In the genomic region with DNA sequence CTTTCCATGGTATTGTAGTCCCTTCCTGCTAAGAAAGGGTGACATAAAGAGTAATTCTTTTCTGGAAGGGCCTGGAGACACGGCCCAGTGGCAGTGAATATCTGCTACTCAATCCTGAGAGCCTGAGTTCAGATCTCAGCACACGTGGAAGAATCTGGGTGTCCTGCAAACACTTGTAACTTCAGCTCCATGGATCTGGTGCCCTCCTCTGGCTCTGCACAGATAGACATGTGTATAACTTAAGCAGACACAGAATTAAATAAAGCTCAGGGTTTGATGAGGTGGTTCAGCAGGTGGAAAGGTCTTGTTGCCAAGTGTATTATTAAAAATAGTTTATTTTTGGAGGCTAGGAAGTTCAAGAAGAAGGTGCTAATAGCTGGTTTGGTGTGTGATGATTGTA, we compare ENCODE assay signal across 32 mouse cellular contexts. TPM values are rescaled to one million over a fixed set of nuclear protein-coding genes. Genes with fewer than 3 reads are reported as not detected.
DNase-seq lines count a peak whose midpoint lies in the region; ATAC-seq and TF ChIP-seq lines count a peak whose summit lies in the region.
"Had no signal": no experiment of that assay in that cellular context is flagged by ENCODE, and none has a peak within 500 bp of the region (broad histone marks: within the 10 kb centered on the region; RNA-seq: fewer than 3 reads in every experiment).

No protein-coding gene starts in this region.

- H3K4me2 ChIP-seq in forebrain, postnatal 0 days (ENCODE audit: low read depth): no peak overlapping the region
- H3K4me2 ChIP-seq in forebrain, embryonic 15.5 days (replicated peaks): no peak overlapping the region
- no peak overlapping the region for H3K4me2 ChIP-seq in midbrain, postnatal 0 days (ENCODE audit: low read depth, low read length, poor library complexity, severe bottlenecking)
- H3K4me2 ChIP-seq in midbrain, embryonic 13.5 days (replicated peaks): no peak overlapping the region
- H3K4me2 ChIP-seq: embryonic facial prominence, embryonic 12.5 days; heart, embryonic 11.5 days; hindbrain, embryonic 13.5 days; kidney, embryonic 15.5 days; limb, embryonic 15.5 days; liver, embryonic 15.5 days; neural tube, embryonic 12.5 days; stomach, embryonic 15.5 days had no signal

- WGBS in forebrain, postnatal 0 days: 79% methylated on average over 2 of the region's 2 CpGs
- WGBS in forebrain, embryonic 15.5 days: 72% methylated on average over 2 of the region's 2 CpGs
- 63% methylated on average over 2 of the region's 2 CpGs for WGBS in kidney, adult 2 months
- 71% methylated on average over 2 of the region's 2 CpGs for WGBS in midbrain, postnatal 0 days
- WGBS in midbrain, embryonic 13.5 days: 70% methylated on average over 2 of the region's 2 CpGs

- no peak overlapping the region for H3K4me3 ChIP-seq in forebrain, postnatal 0 days (ENCODE audit: low read depth, low read length)
- no peak overlapping the region for H3K4me3 ChIP-seq in forebrain, embryonic 15.5 days
- H3K4me3 ChIP-seq in kidney, adult 2 months (ENCODE audit: insufficient read depth, low read depth, low read length): no peak overlapping the region
- H3K4me3 ChIP-seq in midbrain, postnatal 0 days (ENCODE audit: low read depth, low read length): no peak overlapping the region
- H3K4me3 ChIP-seq in midbrain, embryonic 13.5 days (replicated peaks): no peak overlapping the region
- H3K4me3 ChIP-seq: embryonic facial prominence, embryonic 12.5 days; hindbrain, embryonic 13.5 days; kidney, embryonic 15.5 days; limb, embryonic 15.5 days; liver, embryonic 15.5 days; midbrain, embryonic 10.5 days; neural tube, embryonic 12.5 days; stomach, embryonic 15.5 days had no signal

- H3K9me3 ChIP-seq in forebrain, postnatal 0 days (ENCODE audit: low read length): no peaks in the 10 kb centered on the region
- H3K9me3 ChIP-seq in forebrain, embryonic 15.5 days: no peaks in the 10 kb centered on the region
- no peaks in the 10 kb centered on the region for H3K9me3 ChIP-seq in midbrain, postnatal 0 days (ENCODE audit: low read length)
- H3K9me3 ChIP-seq in midbrain, embryonic 13.5 days: no peaks in the 10 kb centered on the region
- H3K9me3 ChIP-seq: embryonic facial prominence, embryonic 12.5 days; hindbrain, embryonic 13.5 days; kidney, embryonic 15.5 days; limb, embryonic 15.5 days; liver, embryonic 15.5 days; midbrain, embryonic 10.5 days; neural tube, embryonic 12.5 days; stomach, embryonic 15.5 days had no signal

- no peaks in the 10 kb centered on the region for H3K27me3 ChIP-seq in forebrain, postnatal 0 days (ENCODE audit: insufficient read depth, low read length)
- H3K27me3 ChIP-seq in forebrain, embryonic 15.5 days: no peaks in the 10 kb centered on the region
- no peaks in the 10 kb centered on the region for H3K27me3 ChIP-seq in kidney, adult 2 months (replicated peaks; ENCODE audit: control insufficient read depth, insufficient read depth, low read length)
- no peaks in the 10 kb centered on the region for H3K27me3 ChIP-seq in midbrain, postnatal 0 days (ENCODE audit: insufficient read depth, low read length)
- H3K27me3 ChIP-seq in midbrain, embryonic 13.5 days: no peaks in the 10 kb centered on the region
- H3K27me3 ChIP-seq: embryonic facial prominence, embryonic 12.5 days; hindbrain, embryonic 13.5 days; kidney, embryonic 15.5 days; limb, embryonic 15.5 days; liver, embryonic 15.5 days; neural tube, embryonic 12.5 days; stomach, embryonic 15.5 days had no signal

- no peaks in the 10 kb centered on the region for H3K4me1 ChIP-seq in forebrain, postnatal 0 days (ENCODE audit: insufficient read depth)
- H3K4me1 ChIP-seq in forebrain, embryonic 15.5 days: no peaks in the 10 kb centered on the region
- no peaks in the 10 kb centered on the region for H3K4me1 ChIP-seq in kidney, adult 2 months (ENCODE audit: control insufficient read depth, insufficient read depth, low read length)
- H3K4me1 ChIP-seq in midbrain, postnatal 0 days (ENCODE audit: insufficient read depth, low read length): no peaks in the 10 kb centered on the region
- no peaks in the 10 kb centered on the region for H3K4me1 ChIP-seq in midbrain, embryonic 13.5 days (replicated peaks)
- H3K4me1 ChIP-seq: embryonic facial prominence, embryonic 12.5 days; hindbrain, embryonic 13.5 days; kidney, embryonic 15.5 days; limb, embryonic 15.5 days; liver, embryonic 15.5 days; midbrain, embryonic 10.5 days; neural tube, embryonic 12.5 days; stomach, embryonic 15.5 days had no signal

- ATAC-seq in forebrain, postnatal 0 days: no peak
- no peak for ATAC-seq in forebrain, embryonic 15.5 days (replicated peaks)
- no peak for ATAC-seq in midbrain, postnatal 0 days (ENCODE audit: low FRiP score)
- ATAC-seq in midbrain, embryonic 13.5 days: no peak
- ATAC-seq: activated CD4-positive, CD25-positive, alpha-beta regulatory T cell, adult 4 months had no signal

- DNase-seq in forebrain, postnatal 0 days: peak; percentile 3
- no peak for DNase-seq in kidney, adult 2 months
- DNase-seq in kidney, postnatal 25 days: no peak
- DNase-seq in midbrain, postnatal 0 days (ENCODE audit: low spot score): no peak
- no peak for DNase-seq in ovary, adult 18-20 months (ENCODE audit: low spot score)
- DNase-seq: adrenal gland, postnatal 10 days; cerebellum, adult 2 months; cerebellum, postnatal 25 days; heart, postnatal 14 days; left cerebral cortex, postnatal 4 days; retina, postnatal 1 day; thymus, adult 18-20 months; thymus, postnatal 36 days had no signal

- no peak overlapping the region for H3K27ac ChIP-seq in forebrain, postnatal 0 days (ENCODE audit: low read depth, low read length)
- H3K27ac ChIP-seq in forebrain, embryonic 15.5 days (replicated peaks): no peak overlapping the region
- no peak overlapping the region for H3K27ac ChIP-seq in kidney, adult 2 months (ENCODE audit: insufficient read depth, low read depth, low read length)
- H3K27ac ChIP-seq in midbrain, postnatal 0 days (ENCODE audit: low read depth, low read length): no peak overlapping the region
- no peak overlapping the region for H3K27ac ChIP-seq in midbrain, embryonic 13.5 days
- H3K27ac ChIP-seq: embryonic facial prominence, embryonic 12.5 days; hindbrain, embryonic 13.5 days; kidney, embryonic 15.5 days; limb, embryonic 15.5 days; liver, embryonic 15.5 days; midbrain, embryonic 10.5 days; neural tube, embryonic 12.5 days; stomach, embryonic 15.5 days had no signal

- peak; percentile 38 for TF ChIP-seq CTCF in forebrain, postnatal 0 days (IDR thresholded peaks at IDR 0.05; ENCODE audit: low read depth)
- TF ChIP-seq CTCF in kidney, adult 2 months (conservative IDR thresholded peaks at IDR 0.05; ENCODE audit: insufficient read depth, insufficient read length, low read depth, low read length): 0 out of 2 replicates have a peak, but pooled peaks have one; percentile 17
- TF ChIP-seq CTCF in midbrain, postnatal 0 days (IDR thresholded peaks at IDR 0.05): peak; percentile 39

- no peak overlapping the region for H3K9ac ChIP-seq in forebrain, postnatal 0 days
- no peak overlapping the region for H3K9ac ChIP-seq in forebrain, embryonic 15.5 days (replicated peaks)
- no peak overlapping the region for H3K9ac ChIP-seq in midbrain, postnatal 0 days (replicated peaks; ENCODE audit: low read length, poor library complexity, severe bottlenecking)
- no peak overlapping the region for H3K9ac ChIP-seq in midbrain, embryonic 13.5 days (replicated peaks)
- H3K9ac ChIP-seq: embryonic facial prominence, embryonic 12.5 days; hindbrain, embryonic 13.5 days; kidney, embryonic 15.5 days; limb, embryonic 15.5 days; liver, embryonic 15.5 days; neural tube, embryonic 12.5 days; stomach, embryonic 15.5 days had no signal

- H3K36me3 ChIP-seq in forebrain, postnatal 0 days (ENCODE audit: insufficient read depth): peaks cover 35% of the 10 kb centered on the region
- H3K36me3 ChIP-seq in forebrain, embryonic 15.5 days: peaks cover 34% of the 10 kb centered on the region
- no peaks in the 10 kb centered on the region; the same call in none of the 2 replicates for H3K36me3 ChIP-seq in kidney, adult 2 months (ENCODE audit: control insufficient read depth, insufficient read depth, low read length)
- peaks cover 31% of the 10 kb centered on the region for H3K36me3 ChIP-seq in midbrain, postnatal 0 days (ENCODE audit: insufficient read depth, low read length)
- peaks cover 40% of the 10 kb centered on the region for H3K36me3 ChIP-seq in midbrain, embryonic 13.5 days
- H3K36me3 ChIP-seq: embryonic facial prominence, embryonic 12.5 days; liver, embryonic 15.5 days; stomach, embryonic 15.5 days had no signal

- no peak for TF ChIP-seq POLR2A in kidney, adult 2 months (IDR thresholded peaks at IDR 0.05; ENCODE audit: low read depth, low read length)

RNA-seq across cellular contexts. Expression of gene Ccpg1, which starts 15.3 kb away (rescaled TPM):
- total RNA-seq in forebrain, postnatal 0 days (2014; rRNA removed): 31.0 and 31.9 TPM in 2 replicates
- polyA plus RNA-seq in forebrain, postnatal 0 days (2015; fragmentation: Nextera tagmentation; extraction: Ambion mirVana): 29.8 and 42.5 TPM in 2 replicates
- polyA plus RNA-seq in forebrain, embryonic 15.5 days (2015; fragmentation: Nextera tagmentation; extraction: Ambion mirVana): 46.5 and 47.5 TPM in 2 replicates
- 20.1 and 30.2 TPM in 2 replicates for polyA plus RNA-seq in kidney, adult 2 months (2012; rRNA removed)
- 19.3 and 30.4 TPM in 2 replicates for total RNA-seq in midbrain, postnatal 0 days (2014; rRNA removed)
- polyA plus RNA-seq in midbrain, postnatal 0 days (2015; fragmentation: Nextera tagmentation; extraction: Ambion mirVana): 38.1 and 39.9 TPM in 2 replicates
- polyA plus RNA-seq in midbrain, embryonic 13.5 days (2015; fragmentation: Nextera tagmentation; extraction: Ambion mirVana): 43.2 and 45.2 TPM in 2 replicates

RNA-seq across cellular contexts. Expression of gene Ccpg1os, which starts 15.3 kb away (rescaled TPM):
- 24.7 and 26.8 TPM in 2 replicates for total RNA-seq in forebrain, postnatal 0 days (2014; rRNA removed)
- 18.8 and 22.7 TPM in 2 replicates for polyA plus RNA-seq in forebrain, postnatal 0 days (2015; fragmentation: Nextera tagmentation; extraction: Ambion mirVana)
- polyA plus RNA-seq in forebrain, embryonic 15.5 days (2015; fragmentation: Nextera tagmentation; extraction: Ambion mirVana): 21.5 and 23.8 TPM in 2 replicates
- polyA plus RNA-seq in kidney, adult 2 months (2012; rRNA removed): 29.1 and 34.8 TPM in 2 replicates
- 13.4 and 15.1 TPM in 2 replicates for total RNA-seq in midbrain, postnatal 0 days (2014; rRNA removed)
- 19.3 and 20.3 TPM in 2 replicates for polyA plus RNA-seq in midbrain, postnatal 0 days (2015; fragmentation: Nextera tagmentation; extraction: Ambion mirVana)
- 26.2 and 28.8 TPM in 2 replicates for polyA plus RNA-seq in midbrain, embryonic 13.5 days (2015; fragmentation: Nextera tagmentation; extraction: Ambion mirVana)

RNA-seq across cellular contexts. Expression of gene Pigb, which starts 39.7 kb away (rescaled TPM):
- total RNA-seq in forebrain, postnatal 0 days (2014; rRNA removed): 8.2 and 10.3 TPM in 2 replicates
- polyA plus RNA-seq in forebrain, postnatal 0 days (2015; fragmentation: Nextera tagmentation; extraction: Ambion mirVana): 7.8 and 10.0 TPM in 2 replicates
- polyA plus RNA-seq in forebrain, embryonic 15.5 days (2015; fragmentation: Nextera tagmentation; extraction: Ambion mirVana): 11.7 and 12.7 TPM in 2 replicates
- 10.7 and 10.9 TPM in 2 replicates for polyA plus RNA-seq in kidney, adult 2 months (2012; rRNA removed)
- 8.4 and 19.4 TPM in 2 replicates for total RNA-seq in midbrain, postnatal 0 days (2014; rRNA removed)
- 12.2 and 13.0 TPM in 2 replicates for polyA plus RNA-seq in midbrain, postnatal 0 days (2015; fragmentation: Nextera tagmentation; extraction: Ambion mirVana)
- polyA plus RNA-seq in midbrain, embryonic 13.5 days (2015; fragmentation: Nextera tagmentation; extraction: Ambion mirVana): 10.3 and 11.5 TPM in 2 replicates

RNA-seq across cellular contexts. Expression of gene Gm44503, which starts 41.8 kb away (rescaled TPM):
- 0.10 TPM in 1 of 2 replicates, not detected in the other for total RNA-seq in forebrain, postnatal 0 days (2014; rRNA removed)
- not detected in 2 replicates for polyA plus RNA-seq in forebrain, postnatal 0 days (2015; fragmentation: Nextera tagmentation; extraction: Ambion mirVana)
- polyA plus RNA-seq in forebrain, embryonic 15.5 days (2015; fragmentation: Nextera tagmentation; extraction: Ambion mirVana): not detected in 2 replicates
- polyA plus RNA-seq in kidney, adult 2 months (2012; rRNA removed): not detected in 2 replicates
- total RNA-seq in midbrain, postnatal 0 days (2014; rRNA removed): 0.28 TPM in 1 of 2 replicates, not detected in the other
- polyA plus RNA-seq in midbrain, postnatal 0 days (2015; fragmentation: Nextera tagmentation; extraction: Ambion mirVana): not detected in 2 replicates
- polyA plus RNA-seq in midbrain, embryonic 13.5 days (2015; fragmentation: Nextera tagmentation; extraction: Ambion mirVana): not detected in 2 replicates
- total RNA-seq: gastrocnemius, adult 8-10 months; layer of hippocampus, postnatal 14 days; left cerebral cortex, adult 8-10 months had no signal
- polyA plus RNA-seq: activated CD4-positive, CD25-positive, alpha-beta regulatory T cell, adult 4 months; embryonic facial prominence, embryonic 12.5 days; gonadal fat pad, adult 2 months; heart, embryonic 11.5 days; hindbrain, embryonic 13.5 days; intestine, embryonic 14.5 days; kidney, embryonic 15.5 days; large intestine, adult 2 months; limb, embryonic 15.5 days; liver, embryonic 15.5 days; lung, embryonic 16.5 days; midbrain, embryonic 10.5 days; neural tube, embryonic 12.5 days; stomach, embryonic 15.5 days had no signal

RNA-seq across cellular contexts. Expression of gene Dyx1c1, which starts 41.9 kb away (rescaled TPM):
- 1.0 and 2.9 TPM in 2 replicates for total RNA-seq in forebrain, postnatal 0 days (2014; rRNA removed)
- 2.6 and 3.2 TPM in 2 replicates for polyA plus RNA-seq in forebrain, postnatal 0 days (2015; fragmentation: Nextera tagmentation; extraction: Ambion mirVana)
- polyA plus RNA-seq in forebrain, embryonic 15.5 days (2015; fragmentation: Nextera tagmentation; extraction: Ambion mirVana): 2.3 and 2.4 TPM in 2 replicates
- polyA plus RNA-seq in kidney, adult 2 months (2012; rRNA removed): 1.1 and 1.3 TPM in 2 replicates
- total RNA-seq in midbrain, postnatal 0 days (2014; rRNA removed): 1.8 and 3.0 TPM in 2 replicates
- polyA plus RNA-seq in midbrain, postnatal 0 days (2015; fragmentation: Nextera tagmentation; extraction: Ambion mirVana): 2.7 TPM in 2 replicates
- polyA plus RNA-seq in midbrain, embryonic 13.5 days (2015; fragmentation: Nextera tagmentation; extraction: Ambion mirVana): 1.8 and 2.1 TPM in 2 replicates
